Mouse (Mus musculus): Measurements from ENCODE around the gene Rcbtb2.

- TF ChIP-seq CTCF (IDR thresholded peaks at IDR 0.05; ENCODE audit: borderline replicate concordance, control insufficient read depth, extremely low read depth, insufficient read depth, low read length, poor library complexity) (no peak), POLR2A (IDR thresholded peaks at IDR 0.05; ENCODE audit: control insufficient read depth, extremely low read depth, insufficient read depth, low read length, poor library complexity) (no peak)
Measured at GRCm38 (mm10) chr14:73244061-73244597, 121.3 kb downstream of the Rcbtb2 start.

All from thymus, adult 2 months (tissue).